Mouse (Mus musculus): ENCODE data around the gene Mettl1. TPM values are rescaled to one million over a fixed set of nuclear protein-coding genes. Genes with fewer than 3 reads are reported as not detected.
"Not testable (repeated sequence)": the region's sequence is repeated elsewhere in the genome, so short reads cannot be mapped to it uniquely, and the experiment has no call there.

Gene Mettl1
- polyA plus RNA-seq, 1 experiment from 2014 or later = 65.5 TPM

- not testable (repeated sequence) for H3K4me3 ChIP-seq; H3K27ac ChIP-seq; H3K9ac ChIP-seq; ATAC-seq (ENCODE audit: low FRiP score, low read depth); H3K4me2 ChIP-seq (replicated peaks); H3K9me3 ChIP-seq
- Histone ChIP-seq H3K36me3 (peaks cover 35% of the 10 kb centered on the region), H3K4me1 (peaks cover 29% of the 10 kb centered on the region), H3K27me3 (peaks cover 28% of the 10 kb centered on the region)
- 85% methylated on average over 4 of the region's 4 CpGs for WGBS
These were observed 20.9 kb downstream of the Mettl1 start for GRCm38 (mm10) chr10:127062101-127062500.

- Histone ChIP-seq H3K9ac (no peak overlapping the region), H3K4me1 (peaks cover 29% of the 10 kb centered on the region), H3K9me3 (no peaks in the 10 kb centered on the region), H3K4me2 (replicated peaks) (no peak overlapping the region), H3K36me3 (peaks cover 35% of the 10 kb centered on the region), H3K27ac (no peak overlapping the region), H3K27me3 (peaks cover 25% of the 10 kb centered on the region), H3K4me3 (no peak overlapping the region)
- 70% methylated on average over 5 of the region's 5 CpGs for WGBS
- ATAC-seq (ENCODE audit: low FRiP score, low read depth) = no peak
These were observed 21.3 kb downstream of the Mettl1 start for GRCm38 (mm10) chr10:127062503-127062902.

GRCm38 (mm10) chr10:127063239-127063872 is 22.1 kb downstream of the Mettl1 start, which contains the start of gene Cdk4:
Gene Cdk4, plus strand, starts transcription at chr10:127063534.
- under 1% methylated on average over 46 of the region's 46 CpGs for WGBS
- peak; percentile 92 for ATAC-seq (ENCODE audit: low FRiP score, low read depth)
- Histone ChIP-seq H3K9ac (peak within 1 kb of the TSS; percentile 97), H3K27me3 (peaks cover 22% of the 10 kb centered on the region), H3K36me3 (peaks cover 39% of the 10 kb centered on the region), H3K9me3 (no peaks in the 10 kb centered on the region), H3K4me3 (peak within 1 kb of the TSS; percentile 83), H3K4me1 (peaks cover 27% of the 10 kb centered on the region), H3K4me2 (replicated peaks) (peak within 1 kb of the TSS; percentile 92), H3K27ac (peak within 1 kb of the TSS; percentile 72)

GRCm38 (mm10) chr10:127063913-127064870 is 23.0 kb downstream of the Mettl1 start:
- H3K4me3 ChIP-seq = peak overlapping the region; percentile 83
- peak overlapping the region; percentile 92 for H3K4me2 ChIP-seq (replicated peaks)
- ATAC-seq (ENCODE audit: low FRiP score, low read depth) = no peak
- H3K9me3 ChIP-seq = no peaks in the 10 kb centered on the region
- H3K27me3 ChIP-seq = peaks cover 17% of the 10 kb centered on the region
- H3K4me1 ChIP-seq = peaks cover 27% of the 10 kb centered on the region
- peak overlapping the region; percentile 72 for H3K27ac ChIP-seq
- H3K9ac ChIP-seq = peak overlapping the region; percentile 97
- WGBS = 13% methylated on average over 37 of the region's 37 CpGs
- H3K36me3 ChIP-seq = peaks cover 43% of the 10 kb centered on the region

- H3K9ac ChIP-seq = no peak overlapping the region
- no peaks in the 10 kb centered on the region for H3K9me3 ChIP-seq
- peaks cover 43% of the 10 kb centered on the region for H3K36me3 ChIP-seq
- peaks cover 8% of the 10 kb centered on the region for H3K27me3 ChIP-seq
- peaks cover 28% of the 10 kb centered on the region for H3K4me1 ChIP-seq
- ATAC-seq (ENCODE audit: low FRiP score, low read depth) = no peak
- no peak overlapping the region for H3K27ac ChIP-seq
- no peak overlapping the region for H3K4me2 ChIP-seq (replicated peaks)
- 88% methylated on average over 9 of the region's 9 CpGs for WGBS
- no peak overlapping the region for H3K4me3 ChIP-seq
These were observed 24.8 kb downstream of the Mettl1 start for GRCm38 (mm10) chr10:127065981-127066380.

- H3K4me1 ChIP-seq = peaks cover 33% of the 10 kb centered on the region
- no peak overlapping the region for H3K4me3 ChIP-seq
- peaks cover 2% of the 10 kb centered on the region for H3K27me3 ChIP-seq
- 87% methylated on average over 14 of the region's 14 CpGs for WGBS
- H3K9me3 ChIP-seq = no peaks in the 10 kb centered on the region
- no peak for ATAC-seq (ENCODE audit: low FRiP score, low read depth)
- peaks cover 43% of the 10 kb centered on the region for H3K36me3 ChIP-seq
- H3K4me2 ChIP-seq (replicated peaks) = no peak overlapping the region
- no peak overlapping the region for H3K27ac ChIP-seq
- no peak overlapping the region for H3K9ac ChIP-seq
These were observed 25.4 kb downstream of the Mettl1 start for GRCm38 (mm10) chr10:127066519-127067018.

GRCm38 (mm10) chr10:127068360-127069038 is 27.3 kb downstream of the Mettl1 start:
- no peaks in the 10 kb centered on the region for H3K27me3 ChIP-seq
- ATAC-seq (ENCODE audit: low FRiP score, low read depth) = no peak
- peak overlapping the region; percentile 68 for H3K4me3 ChIP-seq
- WGBS = 80% methylated on average over 9 of the region's 9 CpGs
- peaks cover 43% of the 10 kb centered on the region for H3K36me3 ChIP-seq
- no peak overlapping the region; the same call in 1 of the 2 replicates for H3K27ac ChIP-seq
- H3K9me3 ChIP-seq = no peaks in the 10 kb centered on the region
- H3K4me2 ChIP-seq (replicated peaks) = peak overlapping the region; percentile 98
- H3K9ac ChIP-seq = peak overlapping the region; percentile 78
- H3K4me1 ChIP-seq = peaks cover 33% of the 10 kb centered on the region

GRCm38 (mm10) chr10:127069281-127070189 is 28.3 kb downstream of the Mettl1 start:
- Histone ChIP-seq H3K27ac (peak overlapping the region; percentile 89), H3K9me3 (no peaks in the 10 kb centered on the region), H3K4me2 (replicated peaks) (peak overlapping the region; percentile 98), H3K27me3 (no peaks in the 10 kb centered on the region), H3K9ac (peak overlapping the region; percentile 78), H3K36me3 (peaks cover 42% of the 10 kb centered on the region), H3K4me1 (peaks cover 32% of the 10 kb centered on the region), H3K4me3 (peak overlapping the region; percentile 68)
- ATAC-seq (ENCODE audit: low FRiP score, low read depth) = peak; percentile 73
- 7% methylated on average over 30 of the region's 30 CpGs for WGBS

- Histone ChIP-seq H3K9me3 (no peaks in the 10 kb centered on the region), H3K4me3 (peak within 1 kb of the TSS; percentile 68), H3K27me3 (peaks cover 8% of the 10 kb centered on the region), H3K36me3 (peaks cover 33% of the 10 kb centered on the region), H3K4me2 (replicated peaks) (peak within 1 kb of the TSS; percentile 98), H3K27ac (peak within 1 kb of the TSS; percentile 89), H3K9ac (peak within 1 kb of the TSS; percentile 78), H3K4me1 (peaks cover 22% of the 10 kb centered on the region)
- peak; percentile 92 for ATAC-seq (ENCODE audit: low FRiP score, low read depth)
- WGBS = 2% methylated on average over 36 of the region's 36 CpGs
These were observed 29.2 kb downstream of the Mettl1 start, which contains the start of gene Tspan31 for GRCm38 (mm10) chr10:127070190-127071121. Gene Tspan31, minus strand, starts transcription at chr10:127070264.

GRCm38 (mm10) chr10:127071203-127071602 is 30.0 kb downstream of the Mettl1 start:
- Histone ChIP-seq H3K27ac (no peak overlapping the region), H3K4me2 (replicated peaks) (peak overlapping the region; percentile 98), H3K27me3 (peaks cover 16% of the 10 kb centered on the region), H3K4me3 (peak overlapping the region; percentile 68), H3K4me1 (peaks cover 22% of the 10 kb centered on the region), H3K9me3 (no peaks in the 10 kb centered on the region), H3K36me3 (peaks cover 26% of the 10 kb centered on the region), H3K9ac (peak overlapping the region; percentile 76)
- 79% methylated on average over 9 of the region's 9 CpGs for WGBS
- ATAC-seq (ENCODE audit: low FRiP score, low read depth) = no peak
